Mouse (Mus musculus): ENCODE measurements at regions not wholly inside any gene's neighbourhood (a gene's known extent, or its start where the extent isn't known, plus 50 kb on each side); places are given as distances from the start of the nearest gene placed in this dataset.
"Not testable (repeated sequence)": the region's sequence is repeated elsewhere in the genome, so short reads cannot be mapped to it uniquely, and the experiment has no call there.

DNA sequence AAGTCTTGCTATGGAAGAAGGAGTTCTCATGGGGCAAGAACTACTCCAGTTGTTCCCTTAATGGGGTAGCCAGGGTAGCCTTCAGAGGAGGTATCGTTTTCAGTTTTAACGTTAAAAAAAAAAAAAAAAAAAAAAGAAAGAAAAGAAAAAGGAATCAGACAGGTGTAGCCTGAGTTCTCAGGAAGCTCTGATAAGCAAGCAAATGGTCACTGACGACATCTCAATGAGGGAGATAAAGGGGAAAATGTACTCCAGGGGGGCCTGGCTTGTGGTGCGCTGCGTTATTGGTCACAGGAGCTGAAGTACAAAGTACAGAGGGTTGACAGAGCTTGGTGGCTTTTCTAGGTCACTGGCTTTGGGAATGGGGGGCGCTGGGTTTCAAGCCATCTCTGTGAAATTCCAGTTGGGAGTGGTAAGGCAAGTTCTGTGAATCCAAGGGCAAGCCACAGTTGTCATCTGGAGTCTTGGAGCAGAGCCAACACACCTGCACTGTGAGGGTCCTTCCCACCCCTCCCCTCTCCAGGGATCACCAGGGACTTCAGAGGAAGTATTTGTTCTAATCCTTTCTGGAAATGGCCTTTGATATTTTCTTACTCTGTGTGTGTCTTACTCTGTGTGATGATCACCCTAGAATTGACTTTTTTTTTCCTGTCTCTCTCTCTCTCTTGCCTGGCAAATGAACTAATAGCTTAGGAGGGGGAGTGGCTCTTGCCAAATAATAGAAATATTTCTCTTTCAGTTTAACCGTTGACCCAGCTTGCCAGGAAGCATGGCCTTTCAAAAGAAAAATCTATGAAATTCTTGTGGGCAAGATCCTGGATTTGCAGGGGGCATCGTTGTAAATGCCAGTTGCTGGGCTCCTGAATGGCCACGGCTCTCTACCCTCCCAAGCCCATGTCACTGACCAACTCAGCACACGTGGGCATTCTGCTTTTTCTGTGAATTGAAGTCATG lies 93.5 kb downstream of the Phlda1 start:
- H3K36me3 ChIP-seq (ENCODE audit: insufficient read depth): no peaks in the 10 kb centered on the region
- no peaks in the 10 kb centered on the region for H3K9me3 ChIP-seq (ENCODE audit: low read depth, low read length)
- no peak overlapping the region for H3K9ac ChIP-seq
- H3K4me1 ChIP-seq (ENCODE audit: insufficient read depth): peaks cover 52% of the 10 kb centered on the region
- H3K27ac ChIP-seq (ENCODE audit: low read depth): peak overlapping the region; percentile 89
- DNase-seq (peak; percentile 72), ATAC-seq (ENCODE audit: insufficient read depth) (no peak)
- peak overlapping the region; percentile 31 for H3K4me2 ChIP-seq
- H3K27me3 ChIP-seq (ENCODE audit: insufficient read depth, low read length): no peaks in the 10 kb centered on the region
- WGBS: 36% methylated on average over 10 of the region's 10 CpGs
- H3K4me3 ChIP-seq (ENCODE audit: low read depth, low read length): no peak overlapping the region
- TF ChIP-seq CTCF (IDR thresholded peaks at IDR 0.05; ENCODE audit: low read depth): no peak

DNA sequence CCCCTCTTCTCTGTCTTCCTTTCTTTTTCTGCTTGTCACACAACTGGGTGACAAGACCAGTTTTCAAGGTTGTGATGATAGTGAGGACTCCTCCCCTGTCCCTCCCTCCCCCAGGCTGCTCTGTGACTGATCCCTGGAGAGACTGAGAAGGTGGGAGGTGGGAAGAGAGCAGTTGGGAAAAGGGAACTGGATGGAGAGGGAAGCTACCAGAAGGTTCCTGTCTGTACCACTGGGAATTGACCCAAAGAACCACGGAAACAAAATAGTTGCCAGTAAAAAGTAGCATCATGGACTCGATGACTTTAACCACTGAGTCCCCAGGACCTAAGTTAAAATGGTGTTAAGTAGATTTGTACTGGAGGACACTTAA lies 94.2 kb downstream of the Phlda1 start:
- no peak for TF ChIP-seq CTCF (IDR thresholded peaks at IDR 0.05; ENCODE audit: low read depth)
- H3K4me2 ChIP-seq: peak overlapping the region; percentile 31
- H3K9me3 ChIP-seq (ENCODE audit: low read depth, low read length): no peaks in the 10 kb centered on the region
- no peak overlapping the region for H3K4me3 ChIP-seq (ENCODE audit: low read depth, low read length)
- WGBS: 16% methylated on average over 2 of the region's 2 CpGs
- peaks cover 45% of the 10 kb centered on the region for H3K4me1 ChIP-seq (ENCODE audit: insufficient read depth)
- no peaks in the 10 kb centered on the region for H3K36me3 ChIP-seq (ENCODE audit: insufficient read depth)
- H3K9ac ChIP-seq: no peak overlapping the region
- ATAC-seq (ENCODE audit: insufficient read depth) (peak; percentile 61), DNase-seq (no peak)
- H3K27me3 ChIP-seq (ENCODE audit: insufficient read depth, low read length): no peaks in the 10 kb centered on the region
- peak overlapping the region; percentile 89 for H3K27ac ChIP-seq (ENCODE audit: low read depth)

GRCm38 (mm10) chr10:111600677-111601099 lies 94.6 kb downstream of the Phlda1 start:
- 10% methylated on average over 2 of the region's 2 CpGs for WGBS
- H3K4me3 ChIP-seq (ENCODE audit: low read depth, low read length): no peak overlapping the region
- H3K27ac ChIP-seq (ENCODE audit: low read depth): peak overlapping the region; percentile 89
- peak; percentile 94 for ATAC-seq (ENCODE audit: insufficient read depth)
- peak; percentile 12; the same call in 1 of the 2 replicates for TF ChIP-seq CTCF (IDR thresholded peaks at IDR 0.05; ENCODE audit: low read depth)
- peak; percentile 99 for DNase-seq
- peak overlapping the region; percentile 31; the same call in 1 of the 2 replicates for H3K4me2 ChIP-seq
- H3K9me3 ChIP-seq (ENCODE audit: low read depth, low read length): no peaks in the 10 kb centered on the region
- no peaks in the 10 kb centered on the region for H3K27me3 ChIP-seq (ENCODE audit: insufficient read depth, low read length)
- peaks cover 41% of the 10 kb centered on the region for H3K4me1 ChIP-seq (ENCODE audit: insufficient read depth)
- H3K36me3 ChIP-seq (ENCODE audit: insufficient read depth): no peaks in the 10 kb centered on the region
- H3K9ac ChIP-seq: no peak overlapping the region

- Histone ChIP-seq H3K36me3 (ENCODE audit: insufficient read depth) (no peaks in the 10 kb centered on the region), H3K27ac (ENCODE audit: low read depth) (no peak overlapping the region), H3K9me3 (ENCODE audit: low read depth, low read length) (no peaks in the 10 kb centered on the region), H3K4me2 (no peak overlapping the region), H3K4me1 (ENCODE audit: insufficient read depth) (peaks cover 31% of the 10 kb centered on the region), H3K27me3 (ENCODE audit: insufficient read depth, low read length) (no peaks in the 10 kb centered on the region), H3K4me3 (ENCODE audit: low read depth, low read length) (no peak overlapping the region), H3K9ac (no peak overlapping the region)
- DNase-seq: no peak
- no peak for TF ChIP-seq CTCF (IDR thresholded peaks at IDR 0.05; ENCODE audit: low read depth)
- WGBS: 84% methylated on average over 1 of the region's 1 CpGs
- ATAC-seq (ENCODE audit: insufficient read depth): no peak
Observed at GRCm38 (mm10) chr10:111603166-111603565, 97.1 kb downstream of the Phlda1 start.

- not testable (repeated sequence) for H3K9ac ChIP-seq; H3K36me3 ChIP-seq (ENCODE audit: insufficient read depth); H3K9me3 ChIP-seq (ENCODE audit: low read depth, low read length); H3K4me1 ChIP-seq (ENCODE audit: insufficient read depth); DNase-seq; H3K4me3 ChIP-seq (ENCODE audit: low read depth, low read length); H3K4me2 ChIP-seq; H3K27ac ChIP-seq (ENCODE audit: low read depth); H3K27me3 ChIP-seq (ENCODE audit: insufficient read depth, low read length); ATAC-seq (ENCODE audit: insufficient read depth)
- 77% methylated on average over 2 of the region's 2 CpGs for WGBS
Observed at GRCm38 (mm10) chr10:111607381-111607780, 101.3 kb downstream of the Phlda1 start.

GRCm38 (mm10) chr10:111608385-111609093 lies 102.5 kb downstream of the Phlda1 start:
- DNase-seq: no peak
- no peak overlapping the region for H3K4me3 ChIP-seq (ENCODE audit: low read depth, low read length)
- H3K9me3 ChIP-seq (ENCODE audit: low read depth, low read length): no peaks in the 10 kb centered on the region
- no peak overlapping the region for H3K27ac ChIP-seq (ENCODE audit: low read depth)
- no peak for TF ChIP-seq CTCF (IDR thresholded peaks at IDR 0.05; ENCODE audit: low read depth)
- no peaks in the 10 kb centered on the region for H3K36me3 ChIP-seq (ENCODE audit: insufficient read depth)
- H3K4me1 ChIP-seq (ENCODE audit: insufficient read depth): no peaks in the 10 kb centered on the region
- no peak overlapping the region for H3K9ac ChIP-seq
- no peaks in the 10 kb centered on the region for H3K27me3 ChIP-seq (ENCODE audit: insufficient read depth, low read length)
- no peak overlapping the region for H3K4me2 ChIP-seq
- no peak for ATAC-seq (ENCODE audit: insufficient read depth)
- WGBS: 76% methylated on average over 9 of the region's 9 CpGs

GRCm38 (mm10) chr10:111609889-111610288 lies 103.8 kb downstream of the Phlda1 start:
- H3K4me2 ChIP-seq: no peak overlapping the region
- H3K36me3 ChIP-seq (ENCODE audit: insufficient read depth): no peaks in the 10 kb centered on the region
- DNase-seq (no peak), ATAC-seq (ENCODE audit: insufficient read depth) (no peak)
- H3K9ac ChIP-seq: no peak overlapping the region
- WGBS: 91% methylated on average over 2 of the region's 2 CpGs
- no peaks in the 10 kb centered on the region for H3K9me3 ChIP-seq (ENCODE audit: low read depth, low read length)
- H3K27ac ChIP-seq (ENCODE audit: low read depth): no peak overlapping the region
- H3K4me1 ChIP-seq (ENCODE audit: insufficient read depth): no peaks in the 10 kb centered on the region
- no peak overlapping the region for H3K4me3 ChIP-seq (ENCODE audit: low read depth, low read length)
- TF ChIP-seq CTCF (IDR thresholded peaks at IDR 0.05; ENCODE audit: low read depth): no peak
- H3K27me3 ChIP-seq (ENCODE audit: insufficient read depth, low read length): no peaks in the 10 kb centered on the region

Data from lung, embryonic 14.5 days (tissue).